Mouse (Mus musculus) heart, adult 2 months (tissue): Measurements from ENCODE around the gene 2610318N02Rik.

Experiments
- CTCF ChIP-seq: fragments of 200-600 bp; IDR thresholded peaks from 2 replicates; pipeline ENCODE4 v1.8.1; 2022; ENCODE audit warnings: antibody characterized with exemption, mild to moderate bottlenecking, moderate library complexity
- EP300 ChIP-seq: fragments of 200-500 bp; IDR thresholded peaks from 2 replicates; pipeline ENCODE4 v1.6.1; 2011; ENCODE audit warnings: low read depth, low read length, control low read depth; ENCODE audit not compliant: insufficient read depth
- POLR2A ChIP-seq: fragments of 200-500 bp; IDR thresholded peaks from 2 replicates; pipeline ENCODE4 v1.6.1; 2011; ENCODE audit warnings: mild to moderate bottlenecking, low read depth, low read length, control low read depth; ENCODE audit not compliant: insufficient read depth

DNA sequence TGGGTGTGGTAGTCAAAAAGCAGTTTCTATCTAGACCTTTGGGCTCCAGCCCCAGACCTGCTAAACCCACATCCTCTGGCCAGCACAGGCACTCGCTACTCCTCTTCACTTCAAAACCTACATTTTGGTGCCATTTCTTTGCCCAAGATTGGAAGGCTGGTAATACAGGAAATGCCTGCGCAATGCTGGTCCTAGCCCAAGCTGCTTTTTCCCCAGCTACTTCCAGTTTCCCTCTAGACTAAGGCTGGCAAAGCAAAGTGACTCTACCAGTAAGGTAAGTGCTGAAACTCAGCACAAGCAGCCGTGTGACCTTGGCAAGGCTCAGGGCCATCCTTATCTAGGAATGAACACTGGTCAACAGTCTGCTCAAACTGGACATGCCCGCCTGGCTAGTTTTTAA lies 39.3 kb downstream of the 2610318N02Rik start:
- TF ChIP-seq CTCF (no peak), EP300 (no peak), POLR2A (no peak)
